Mouse (Mus musculus) heart, postnatal 0 days (tissue): ENCODE results near the gene Tkfc.

Experiments used
- CTCF ChIP-seq: IDR thresholded peaks from 2 replicates; pipeline ENCODE4 v1.5.1; 2016; ENCODE audit warnings: antibody characterized with exemption, control low read depth, low read depth
- EP300 ChIP-seq: IDR thresholded peaks from 2 replicates; pipeline ENCODE4 v1.6.1; 2016; ENCODE audit warnings: antibody characterized with exemption, low read depth

DNA sequence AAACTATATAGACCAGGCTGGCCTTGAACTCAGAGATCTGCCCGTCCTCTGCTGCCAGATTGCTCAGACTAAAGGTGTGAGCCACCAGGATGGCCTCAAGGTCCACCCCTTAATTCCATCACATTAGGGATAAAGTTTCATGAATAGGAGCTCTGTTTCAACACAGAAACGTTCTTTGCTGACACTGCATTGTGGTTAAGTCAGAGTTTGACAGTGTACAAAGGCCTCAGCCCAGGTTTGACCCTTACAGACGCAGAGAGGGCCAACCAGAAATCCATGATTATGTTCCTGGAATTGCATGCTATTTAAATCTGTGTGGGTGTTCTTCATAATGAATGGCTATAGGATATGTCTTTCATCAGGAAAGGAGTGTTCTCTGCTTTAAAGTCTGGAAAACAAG lies 15.2 kb downstream of the Tkfc start:
- TF ChIP-seq CTCF (no peak), EP300 (no peak)
